Mouse (Mus musculus) stomach, embryonic 16.5 days (tissue): ENCODE data around the gene Inhbe. TPM values are rescaled to one million over a fixed set of nuclear protein-coding genes. Genes with fewer than 3 reads are reported as not detected.

Experiments
- ATAC-seq: fragments of 200-750 bp; cut with Nextera tagmentation; 2 replicates; pipeline ENCODE4 v1.8.0; 2017; ENCODE audit warnings: moderate number of reproducible peaks, moderate TSS enrichment; ENCODE audit not compliant: insufficient read depth, low FRiP score
- H3K27ac ChIP-seq: fragments of 300-500 bp; sonication (generic); 2 replicates; pipeline ENCODE4 v1.5.1; 2014; ENCODE audit warnings: low read length
- H3K27me3 ChIP-seq: fragments of 300-500 bp; sonication (generic); 2 replicates; pipeline ENCODE4 v1.6.1; 2014; ENCODE audit warnings: low read length, control low read depth, mixed read lengths; ENCODE audit not compliant: control insufficient read depth, insufficient read depth
- H3K36me3 ChIP-seq: fragments of 300-500 bp; sonication (generic); 2 replicates; pipeline ENCODE4 v1.6.1; 2014; ENCODE audit warnings: low read length; ENCODE audit not compliant: control insufficient read depth, insufficient read depth
- H3K4me1 ChIP-seq: fragments of 300-500 bp; sonication (generic); 2 replicates; pipeline ENCODE4 v1.6.1; 2014; ENCODE audit warnings: low read length, control low read depth, mixed read lengths; ENCODE audit not compliant: control insufficient read depth, insufficient read depth
- H3K4me2 ChIP-seq: fragments of 300-500 bp; sonication (generic); 2 replicates; pipeline ENCODE4 v1.6.1; 2014; ENCODE audit warnings: low read depth, low read length, mixed read lengths
- H3K4me3 ChIP-seq: fragments of 300-500 bp; sonication (generic); replicated peaks from 2 replicates; pipeline ENCODE4 v1.5.1; 2014; ENCODE audit warnings: mild to moderate bottlenecking, low read length
- H3K9ac ChIP-seq: fragments of 300-500 bp; sonication (generic); 2 replicates; pipeline ENCODE4 v1.6.1; 2014; ENCODE audit warnings: low read length
- H3K9me3 ChIP-seq: fragments of 300-500 bp; sonication (generic); replicated peaks from 2 replicates; pipeline ENCODE4 v1.6.1; 2016; ENCODE audit warnings: low read length, control low read depth; ENCODE audit not compliant: control insufficient read depth
- WGBS: fragments of 180-500 bp; shearing (Covaris S2); extraction: QIAGEN DNeasy Blood & Tissue Kit; methylation state at CpG from one replicate; pipeline ENCODE4 v1.1.7; 2014; 5-methylcytosine and 5-hydroxymethylcytosine counted together
- polyA plus RNA-seq: library from polyadenylated mRNA; unstranded; fragments of >200 nt; fragmentation: Nextera tagmentation; extraction: Ambion mirVana; gene quantifications from 2 replicates; pipeline ENCODE4 v1.2.1, GENCODE M21; 2015

Inhbe gene
- polyA plus RNA-seq: 0.06 TPM in 1 of 2 replicates, not detected in the other

- no peak within 1 kb of the TSS for H3K4me2 ChIP-seq
- 80% methylated on average over 18 of the region's 18 CpGs for WGBS
- no peaks in the 10 kb centered on the region for H3K36me3 ChIP-seq
- H3K9ac ChIP-seq: no peak within 1 kb of the TSS
- no peak for ATAC-seq
- peaks cover 5% of the 10 kb centered on the region; the same call in 1 of the 2 replicates for H3K4me1 ChIP-seq
- H3K4me3 ChIP-seq: no peak within 1 kb of the TSS
- H3K27ac ChIP-seq: no peak within 1 kb of the TSS
- no peaks in the 10 kb centered on the region for H3K9me3 ChIP-seq
- H3K27me3 ChIP-seq: no peaks in the 10 kb centered on the region
Observed at GRCm38 (mm10) chr10:127353909-127354895, at the start of gene Inhbe. Inhbe (minus strand) TSS chr10:127354411.

DNA sequence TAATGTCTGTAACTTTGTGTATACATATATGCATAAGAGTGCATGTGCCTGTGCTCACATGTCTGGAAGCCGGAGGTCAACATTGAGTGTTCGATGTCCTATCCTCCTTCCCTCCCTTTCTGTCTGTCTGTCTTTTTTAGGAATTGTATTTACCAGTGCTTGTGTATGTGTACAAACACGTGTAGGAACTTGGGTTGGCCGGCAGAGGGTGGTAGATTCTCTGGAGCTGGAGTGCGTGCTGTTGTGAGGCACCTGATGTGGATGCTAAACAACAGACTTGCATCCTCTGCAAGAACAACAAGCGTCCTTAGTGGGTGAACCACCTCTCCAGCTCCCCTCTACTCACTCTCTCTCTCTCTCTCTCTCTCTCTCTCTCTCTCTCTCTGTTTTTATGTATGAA, 37.6 kb upstream of the Inhbe start:
- Histone ChIP-seq H3K4me1 (no peaks in the 10 kb centered on the region), H3K36me3 (no peaks in the 10 kb centered on the region), H3K9me3 (no peaks in the 10 kb centered on the region), H3K27ac (no peak overlapping the region), H3K9ac (no peak overlapping the region), H3K27me3 (no peaks in the 10 kb centered on the region), H3K4me3 (no peak overlapping the region), H3K4me2 (no peak overlapping the region)
- no peak for ATAC-seq
- 82% methylated on average over 6 of the region's 6 CpGs for WGBS

- 47% methylated on average over 2 of the region's 2 CpGs for WGBS
- H3K9me3 ChIP-seq: no peaks in the 10 kb centered on the region
- peak overlapping the region; percentile 67 for H3K4me3 ChIP-seq
- no peaks in the 10 kb centered on the region for H3K27me3 ChIP-seq
- ATAC-seq: no peak
- peaks cover 7% of the 10 kb centered on the region; the same call in 1 of the 2 replicates for H3K4me1 ChIP-seq
- H3K36me3 ChIP-seq: no peaks in the 10 kb centered on the region
- peak overlapping the region; percentile 64 for H3K4me2 ChIP-seq
- H3K9ac ChIP-seq: peak overlapping the region; percentile 95
- peak overlapping the region; percentile 91 for H3K27ac ChIP-seq
Observed at GRCm38 (mm10) chr10:127381743-127382134, 27.5 kb upstream of the Inhbe start.

GRCm38 (mm10) chr10:127380767-127381742, 26.8 kb upstream of the Inhbe start:
- Histone ChIP-seq H3K36me3 (no peaks in the 10 kb centered on the region), H3K27ac (peak overlapping the region; percentile 91), H3K27me3 (no peaks in the 10 kb centered on the region), H3K9me3 (no peaks in the 10 kb centered on the region), H3K4me3 (peak overlapping the region; percentile 67), H3K9ac (peak overlapping the region; percentile 95), H3K4me1 (peaks cover 7% of the 10 kb centered on the region; the same call in 1 of the 2 replicates), H3K4me2 (peak overlapping the region; percentile 64)
- ATAC-seq: peak; percentile 78
- WGBS: 2% methylated on average over 44 of the region's 79 CpGs

GRCm38 (mm10) chr10:127380251-127380691, 26.1 kb upstream of the Inhbe start, which contains the start of gene R3hdm2:
R3hdm2 (plus strand) TSS chr10:127380327.
- peak within 1 kb of the TSS; percentile 95 for H3K9ac ChIP-seq
- under 1% methylated on average over 43 of the region's 53 CpGs for WGBS
- peak; percentile 96 for ATAC-seq

DNA sequence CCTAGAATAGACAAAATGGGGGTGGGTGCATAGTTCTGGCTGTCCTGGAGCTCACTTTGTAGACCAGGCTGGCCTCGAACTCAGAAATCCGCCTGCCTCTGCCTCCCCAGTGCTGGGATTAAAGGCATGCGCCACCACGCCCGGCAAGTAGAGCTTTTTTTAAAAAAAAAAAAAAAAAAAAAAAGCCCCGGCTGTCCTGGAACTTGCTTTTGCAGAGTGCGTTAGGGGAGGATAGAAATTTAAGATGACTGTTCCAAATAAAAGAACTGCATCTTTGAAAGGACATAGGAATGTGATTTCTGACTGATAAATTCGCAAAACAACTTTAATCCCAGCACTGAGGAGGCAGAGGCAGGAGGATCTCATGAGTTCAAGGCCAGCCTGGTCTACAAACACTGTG, 25.4 kb upstream of the Inhbe start:
- WGBS: 87% methylated on average over 8 of the region's 8 CpGs
- peak overlapping the region; percentile 59 for H3K4me2 ChIP-seq
- H3K9me3 ChIP-seq: no peaks in the 10 kb centered on the region
- no peaks in the 10 kb centered on the region for H3K27me3 ChIP-seq
- H3K4me3 ChIP-seq: peak overlapping the region; percentile 67
- no peak for ATAC-seq
- H3K4me1 ChIP-seq: peaks cover 7% of the 10 kb centered on the region; the same call in 1 of the 2 replicates
- H3K27ac ChIP-seq: no peak overlapping the region; the same call in 1 of the 2 replicates
- H3K9ac ChIP-seq: peak overlapping the region; percentile 95
- H3K36me3 ChIP-seq: no peaks in the 10 kb centered on the region

More at GRCm38 (mm10) chr10:127380251-127380691, 26.1 kb upstream of the Inhbe start, which contains the start of gene R3hdm2:
- H3K27ac ChIP-seq: peak within 1 kb of the TSS; percentile 91
- no peaks in the 10 kb centered on the region for H3K27me3 ChIP-seq
- no peaks in the 10 kb centered on the region for H3K36me3 ChIP-seq
- peaks cover 7% of the 10 kb centered on the region; the same call in 1 of the 2 replicates for H3K4me1 ChIP-seq
- no peaks in the 10 kb centered on the region for H3K9me3 ChIP-seq
- H3K4me3 ChIP-seq: peak within 1 kb of the TSS; percentile 67
- peak within 1 kb of the TSS; percentile 64 for H3K4me2 ChIP-seq

- Histone ChIP-seq H3K4me1 (peaks cover 7% of the 10 kb centered on the region; the same call in 1 of the 2 replicates), H3K27me3 (no peaks in the 10 kb centered on the region), H3K36me3 (no peaks in the 10 kb centered on the region), H3K4me2 (no peak overlapping the region), H3K4me3 (no peak overlapping the region), H3K9me3 (no peaks in the 10 kb centered on the region), H3K27ac (peak overlapping the region; percentile 18; the same call in 1 of the 2 replicates), H3K9ac (no peak overlapping the region)
- WGBS: 55% methylated on average over 3 of the region's 3 CpGs
- ATAC-seq: peak; percentile 27; the same call in 1 of the 2 replicates
Observed at GRCm38 (mm10) chr10:127377700-127378099, 23.5 kb upstream of the Inhbe start.

GRCm38 (mm10) chr10:127371023-127371422, 16.8 kb upstream of the Inhbe start:
- H3K4me2 ChIP-seq: no peak overlapping the region
- no peak overlapping the region for H3K27ac ChIP-seq
- H3K9ac ChIP-seq: no peak overlapping the region
- no peak for ATAC-seq
- no peaks in the 10 kb centered on the region for H3K27me3 ChIP-seq
- H3K9me3 ChIP-seq: no peaks in the 10 kb centered on the region
- no peaks in the 10 kb centered on the region for H3K4me1 ChIP-seq
- 82% methylated on average over 2 of the region's 2 CpGs for WGBS
- no peak overlapping the region for H3K4me3 ChIP-seq
- no peaks in the 10 kb centered on the region for H3K36me3 ChIP-seq
